Mouse (Mus musculus) ES-Bruce4 (cell line): Measurements from ENCODE around the gene Grn.

Experiments used
- CTCF ChIP-seq: IDR thresholded peaks from one replicate; pipeline ENCODE4 v1.8.1; 2011; ENCODE audit warnings: low read depth, low read length
- POLR2A ChIP-seq: IDR thresholded peaks from one replicate; pipeline ENCODE4 v1.8.1; 2011; ENCODE audit warnings: low read length; ENCODE audit not compliant: insufficient read depth

DNA sequence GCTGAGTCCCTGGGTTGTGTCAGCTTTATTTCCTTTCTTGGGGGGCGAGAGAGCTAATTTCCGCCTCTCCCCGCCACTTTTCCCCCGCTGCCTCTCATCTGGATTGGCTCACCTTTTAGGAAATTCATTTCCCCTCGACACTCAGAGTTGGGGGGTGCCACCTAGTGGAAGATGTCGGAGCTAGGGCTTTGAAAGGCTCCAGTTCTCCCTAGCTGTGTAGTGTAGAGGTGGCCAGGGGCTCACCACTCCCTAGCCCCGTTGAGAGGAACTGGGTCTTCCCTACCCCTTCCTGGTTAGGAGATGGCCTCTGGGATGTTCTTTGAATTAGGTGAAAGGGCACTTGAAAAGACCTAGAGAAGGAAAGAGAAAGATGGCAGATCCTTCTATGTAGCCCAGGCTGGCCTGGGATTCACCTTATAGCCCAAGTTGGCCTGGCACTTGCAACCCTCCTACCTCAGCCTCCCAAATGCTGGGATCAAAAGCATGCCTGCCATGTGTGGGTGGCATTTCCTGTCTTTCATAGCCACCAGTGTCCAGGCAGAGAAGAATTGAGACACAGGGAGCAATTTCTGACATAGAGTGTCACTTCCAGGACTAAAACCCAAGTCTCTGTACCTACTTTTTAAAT, 1.0 kb downstream of the Grn start:
- TF ChIP-seq CTCF, result peak; percentile 70
- no peak for TF ChIP-seq POLR2A
